Mouse (Mus musculus) MEL (cell line): ENCODE measurements around the gene Pla1a. TPM values are rescaled to one million over a fixed set of nuclear protein-coding genes. Genes with fewer than 3 reads are reported as not detected.
A peak's percentile ranks its signal among the peaks of the same experiment; 100 is the strongest.

Experiments used
- DNase-seq: peaks from one replicate; pipeline ENCODE4 v3.0.0; 2011; ENCODE audit warnings: low read depth, low spot score
- H3K27ac ChIP-seq: 2 replicates; pipeline ENCODE4 v1.5.1; 2012; ENCODE audit warnings: low read depth, mild to moderate bottlenecking, control low read depth, low read length, moderate library complexity; ENCODE audit not compliant: control insufficient read depth
- H3K27me3 ChIP-seq, 2 experiments: fragments of 150-350 bp in 1 of 2; sonication (generic) in 1 of 2; 2 replicates each; pipeline ENCODE4 v1.6.1; 2012; ENCODE audit warnings: low read length in 2 of 2, mild to moderate bottlenecking in 2 of 2, improper control_type of control experiment in 1 of 2, moderate library complexity in 1 of 2; ENCODE audit not compliant: insufficient read depth in 2 of 2, control insufficient read depth in 1 of 2
- H3K36me3 ChIP-seq, 2 experiments: 2 replicates each; pipeline ENCODE4 v1.6.1; 2012 to 2014; ENCODE audit warnings: low read length in 2 of 2, improper control_type of control experiment in 1 of 2, inconsistent platforms in 1 of 2, mild to moderate bottlenecking in 1 of 2; ENCODE audit not compliant: insufficient read depth in 2 of 2, control insufficient read depth in 1 of 2
- H3K4me1 ChIP-seq, 2 experiments: fragments of 150-350 bp in 1 of 2; sonication (generic) in 1 of 2; 2 replicates each; pipeline ENCODE4 v1.6.1; 2012; ENCODE audit warnings: low read length in 2 of 2, improper control_type of control experiment in 1 of 2, mild to moderate bottlenecking in 1 of 2; ENCODE audit not compliant: insufficient read depth in 2 of 2, control insufficient read depth in 1 of 2
- H3K4me3 ChIP-seq, 2 experiments: fragments of 150-350 bp in 1 of 2; sonication (generic) in 1 of 2; 2 replicates each; pipeline ENCODE4 v1.5.1; 2012; ENCODE audit warnings: low read depth in 2 of 2, low read length in 2 of 2, mild to moderate bottlenecking in 2 of 2, moderate library complexity in 2 of 2, control low read depth in 1 of 2, improper control_type of control experiment in 1 of 2; ENCODE audit not compliant: control insufficient read depth in 1 of 2, insufficient read depth in 1 of 2
- H3K79me2 ChIP-seq: 2 replicates; pipeline ENCODE4 v1.6.1; 2012; ENCODE audit warnings: mild to moderate bottlenecking, low read length, moderate library complexity; ENCODE audit not compliant: control insufficient read depth, poor library complexity, insufficient read depth
- H3K9ac ChIP-seq: 2 replicates; pipeline ENCODE4 v1.6.1; 2012; ENCODE audit warnings: low read depth, mild to moderate bottlenecking, control low read depth, low read length, moderate library complexity; ENCODE audit not compliant: control insufficient read depth, poor library complexity, severe bottlenecking
- H3K9me3 ChIP-seq: fragments of 150-350 bp; sonication (generic); replicated peaks from 2 replicates; pipeline ENCODE4 v1.6.1; 2012; ENCODE audit warnings: mild to moderate bottlenecking, low read length, improper control_type of control experiment, moderate library complexity; ENCODE audit not compliant: insufficient read depth
- BHLHE40 ChIP-seq: IDR thresholded peaks from 2 replicates; pipeline ENCODE4 v1.6.1; 2012; ENCODE audit warnings: low read depth, mild to moderate bottlenecking, inconsistent platforms, low read length, improper control_type of control experiment, borderline replicate concordance
- CHD1 ChIP-seq: IDR thresholded peaks from 2 replicates; pipeline ENCODE4 v1.6.1; 2012; ENCODE audit warnings: low read depth, mild to moderate bottlenecking, inconsistent platforms, low read length, improper control_type of control experiment
- CHD2 ChIP-seq: IDR thresholded peaks from 2 replicates; pipeline ENCODE4 v1.6.1; 2011; ENCODE audit warnings: low read length, improper control_type of control experiment
- E2F4 ChIP-seq: IDR thresholded peaks from 2 replicates; pipeline ENCODE4 v1.6.1; 2011; ENCODE audit warnings: low read depth, low read length, improper control_type of control experiment, borderline replicate concordance
- ELF1 ChIP-seq: IDR thresholded peaks from 2 replicates; pipeline ENCODE4 v1.6.1; 2014; ENCODE audit warnings: low read depth, mild to moderate bottlenecking, inconsistent platforms, low read length, improper control_type of control experiment, moderate library complexity
- EP300 ChIP-seq, 2 experiments: IDR thresholded peaks; 2 replicates each; pipeline ENCODE4 v1.6.1; 2011; ENCODE audit warnings: improper control_type of control experiment in 2 of 2, low read length in 2 of 2, low read depth in 1 of 2, mild to moderate bottlenecking in 1 of 2
- GATA1 ChIP-seq: IDR thresholded peaks from 2 replicates; pipeline ENCODE4 v1.6.1; 2011; ENCODE audit warnings: low read depth, low read length, improper control_type of control experiment
- HCFC1 ChIP-seq: IDR thresholded peaks from 2 replicates; pipeline ENCODE4 v1.6.1; 2012; ENCODE audit warnings: low read depth, mild to moderate bottlenecking, inconsistent platforms, low read length, improper control_type of control experiment, moderate library complexity
- JUND ChIP-seq: IDR thresholded peaks from 2 replicates; pipeline ENCODE4 v1.6.1; 2011; ENCODE audit warnings: low read depth, mild to moderate bottlenecking, improper control_type of control experiment, low read length
- MXI1 ChIP-seq: IDR thresholded peaks from 2 replicates; pipeline ENCODE4 v1.6.1; 2011; ENCODE audit warnings: mild to moderate bottlenecking, low read depth, low read length, improper control_type of control experiment
- MYB ChIP-seq: IDR thresholded peaks from 2 replicates; pipeline ENCODE4 v1.6.1; 2011; ENCODE audit warnings: mild to moderate bottlenecking, low read depth, low read length, improper control_type of control experiment
- MYC ChIP-seq: IDR thresholded peaks from 2 replicates; pipeline ENCODE4 v1.6.1; 2011; ENCODE audit warnings: low read depth, mild to moderate bottlenecking, low read length, improper control_type of control experiment, moderate library complexity
- NELFE ChIP-seq: IDR thresholded peaks from 2 replicates; pipeline ENCODE4 v1.6.1; 2011; ENCODE audit warnings: low read depth, low read length, improper control_type of control experiment
- POLR2A ChIP-seq, 2 experiments: IDR thresholded peaks; 2 replicates each; pipeline ENCODE4 v1.6.1; 2011 to 2012; ENCODE audit warnings: low read length in 2 of 2, mild to moderate bottlenecking in 2 of 2, control low read depth in 1 of 2, improper control_type of control experiment in 1 of 2, low read depth in 1 of 2, moderate library complexity in 1 of 2; ENCODE audit not compliant: control insufficient read depth in 1 of 2, insufficient read depth in 1 of 2, poor library complexity in 1 of 2
- POLR2AphosphoS2 ChIP-seq: IDR thresholded peaks from 2 replicates; pipeline ENCODE4 v1.6.1; 2011; ENCODE audit warnings: low read length, improper control_type of control experiment
- SMC3 ChIP-seq: IDR thresholded peaks from 2 replicates; pipeline ENCODE4 v1.6.1; 2011; ENCODE audit warnings: low read depth, low read length, improper control_type of control experiment
- UBTF ChIP-seq: IDR thresholded peaks from 2 replicates; pipeline ENCODE4 v1.6.1; 2012; ENCODE audit warnings: low read depth, mild to moderate bottlenecking, inconsistent platforms, low read length, improper control_type of control experiment, moderate library complexity, borderline replicate concordance; ENCODE audit not compliant: insufficient read depth
- ZNF384 ChIP-seq: IDR thresholded peaks from 2 replicates; pipeline ENCODE4 v1.6.1; 2012; ENCODE audit warnings: low read depth, mild to moderate bottlenecking, inconsistent platforms, low read length, improper control_type of control experiment
- polyA plus RNA-seq, 2 experiments: library from polyadenylated mRNA; stranded (reverse) in 1 of 2; unstranded in 1 of 2; fragments of >175 nt in 1 of 2; fragments of >200 nt in 1 of 2; gene quantifications; 2 replicates each; pipeline versions ENCODE4 v1.2.1 to v1.2.4; 2012; ENCODE audit warnings: low replicate concordance in 2 of 2, low read depth in 1 of 2; ENCODE audit not compliant: insufficient read length in 2 of 2, insufficient read depth in 1 of 2, missing spikeins in 1 of 2
- total RNA-seq: library from RNA; depleted of rRNA; stranded (reverse); fragments of 300-350 nt; gene quantifications from 2 replicates; pipeline ENCODE4 v1.2.3, GENCODE M21; 2012

Gene Pla1a
- total and polyA plus RNA-seq, 3 experiments: 0.04 TPM; not detected in 2

GRCm38 (mm10) chr16:38451421-38452205 lies 18.7 kb upstream of the Pla1a start:
- TF ChIP-seq MYC (no peak), JUND (no peak), ELF1 (no peak), BHLHE40 (no peak), E2F4 (no peak), NELFE (no peak), CHD1 (no peak), HCFC1 (no peak), MXI1 (no peak), POLR2AphosphoS2 (no peak), MYB (no peak), POLR2A (IDR thresholded peaks at IDR 0.05; ENCODE audit: control insufficient read depth in 1 of 2, insufficient read depth in 1 of 2, low read depth in 1 of 2, low read length in 2 of 2, poor library complexity in 1 of 2) (no peak), ZNF384 (no peak), EP300 (IDR thresholded peaks at IDR 0.05; ENCODE audit: low read depth in 1 of 2, low read length in 2 of 2) (no peak), CHD2 (no peak), GATA1 (no peak), UBTF (no peak)
- peak overlapping the region; percentile 79 for H3K9ac ChIP-seq
- H3K27ac ChIP-seq: peak overlapping the region; percentile 50
- H3K36me3 ChIP-seq: peaks cover 0 to 14% of the 10 kb centered on the region in 2 experiments; a peak in 2 of 4 replicates
- H3K4me3 ChIP-seq: peak overlapping the region; percentile 84 to 89
- DNase-seq: peak; percentile 53
- H3K27me3 ChIP-seq: no peaks in the 10 kb centered on the region
- no peaks in the 10 kb centered on the region for H3K9me3 ChIP-seq
- H3K4me1 ChIP-seq: peaks cover 3 to 14% of the 10 kb centered on the region in 2 experiments; a peak in 3 of 4 replicates
- peaks cover 13% of the 10 kb centered on the region for H3K79me2 ChIP-seq

- Histone ChIP-seq H3K4me3 (no peak overlapping the region), H3K27me3 (no peaks in the 10 kb centered on the region), H3K4me1 (peaks cover 3 to 14% of the 10 kb centered on the region in 2 experiments; a peak in 3 of 4 replicates), H3K9ac (no peak overlapping the region), H3K36me3 (peaks cover 0 to 14% of the 10 kb centered on the region in 2 experiments; a peak in 2 of 4 replicates), H3K9me3 (no peaks in the 10 kb centered on the region), H3K79me2 (peaks cover 13% of the 10 kb centered on the region), H3K27ac (no peak overlapping the region)
- no peak for DNase-seq
- no peak for TF ChIP-seq SMC3
Observed at GRCm38 (mm10) chr16:38450707-38451106, 17.8 kb upstream of the Pla1a start.
